In genomic region chr15:61690425-61690824, GRCm38 (mm10) we compare ENCODE assay signal across 9 mouse cellular contexts.
DNase-seq lines count a peak whose midpoint lies in the region; ATAC-seq lines count a peak whose summit lies in the region.
"Had no signal": no experiment of that assay in that cellular context is flagged by ENCODE, and none has a peak within 500 bp of the region (broad histone marks: within the 10 kb centered on the region; RNA-seq: fewer than 3 reads in every experiment).

No protein-coding gene starts in this region.

- ATAC-seq in forebrain, embryonic 15.5 days (replicated peaks) = peak; percentile 46; the same call in 1 of the 2 replicates
- ATAC-seq in forebrain, embryonic 12.5 days (ENCODE audit: low FRiP score) = no peak

- no peaks in the 10 kb centered on the region for H3K36me3 ChIP-seq in forebrain, embryonic 15.5 days
- no peaks in the 10 kb centered on the region for H3K36me3 ChIP-seq in forebrain, embryonic 12.5 days (replicated peaks)
- H3K36me3 ChIP-seq: heart, embryonic 13.5 days had no signal

- no peaks in the 10 kb centered on the region for H3K9me3 ChIP-seq in forebrain, embryonic 15.5 days
- no peaks in the 10 kb centered on the region for H3K9me3 ChIP-seq in forebrain, embryonic 12.5 days
- H3K9me3 ChIP-seq: heart, embryonic 13.5 days had no signal

- H3K4me3 ChIP-seq in forebrain, embryonic 15.5 days = no peak overlapping the region
- no peak overlapping the region for H3K4me3 ChIP-seq in forebrain, embryonic 12.5 days (replicated peaks)
- H3K4me3 ChIP-seq: heart, embryonic 13.5 days had no signal

- no peaks in the 10 kb centered on the region for H3K27me3 ChIP-seq in forebrain, embryonic 15.5 days
- no peaks in the 10 kb centered on the region for H3K27me3 ChIP-seq in forebrain, embryonic 12.5 days
- H3K27me3 ChIP-seq: heart, embryonic 13.5 days had no signal

- H3K27ac ChIP-seq in forebrain, embryonic 15.5 days (replicated peaks) = no peak overlapping the region
- H3K27ac ChIP-seq in forebrain, embryonic 12.5 days = no peak overlapping the region
- H3K27ac ChIP-seq: heart, embryonic 13.5 days had no signal

- H3K4me1 ChIP-seq in forebrain, embryonic 15.5 days = no peaks in the 10 kb centered on the region
- no peaks in the 10 kb centered on the region for H3K4me1 ChIP-seq in forebrain, embryonic 12.5 days
- H3K4me1 ChIP-seq: heart, embryonic 13.5 days had no signal

- H3K9ac ChIP-seq in forebrain, embryonic 15.5 days (replicated peaks) = no peak overlapping the region
- no peak overlapping the region for H3K9ac ChIP-seq in forebrain, embryonic 12.5 days
- H3K9ac ChIP-seq: heart, embryonic 13.5 days had no signal

- H3K4me2 ChIP-seq in forebrain, embryonic 15.5 days (replicated peaks) = no peak overlapping the region
- H3K4me2 ChIP-seq in forebrain, embryonic 12.5 days = no peak overlapping the region
- H3K4me2 ChIP-seq: heart, embryonic 13.5 days had no signal

- WGBS in forebrain, embryonic 15.5 days = 64% methylated on average over 13 of the region's 13 CpGs
- WGBS in forebrain, embryonic 12.5 days = 83% methylated on average over 13 of the region's 13 CpGs

- peak; percentile 40 to 45 for DNase-seq in cerebellum, postnatal 36 days
- peak; percentile 25 to 46 for DNase-seq in layer of hippocampus, postnatal 10 days (ENCODE audit: low spot score in 2 of 2)
- DNase-seq in right cerebral cortex, adult 18-20 months = peak; percentile 20
- no peak for DNase-seq in urinary bladder, postnatal 36 days (ENCODE audit: low spot score in 2 of 2)
- DNase-seq in MN1 (ENCODE audit: low spot score) = no peak
- no peak for DNase-seq in thymus, postnatal 4 days

Comparison
In these comparisons a context has a peak if more than half of its experiments do, and no peak if none do; other contexts are left out.
1. DNase-seq: peak in cerebellum, postnatal 36 days (2 of 2), layer of hippocampus, postnatal 10 days (2 of 2) and right cerebral cortex, adult 18-20 months (single experiment); none in urinary bladder, postnatal 36 days (0 of 2), MN1 (single experiment) and thymus, postnatal 4 days (single experiment).